Mouse (Mus musculus): ENCODE data around the gene Gna15. TPM values are rescaled to one million over a fixed set of nuclear protein-coding genes. Genes with fewer than 3 reads are reported as not detected.

The Gna15 gene
- polyA plus RNA-seq, 1 experiment from 2014 or later: 1.4 TPM

DNA sequence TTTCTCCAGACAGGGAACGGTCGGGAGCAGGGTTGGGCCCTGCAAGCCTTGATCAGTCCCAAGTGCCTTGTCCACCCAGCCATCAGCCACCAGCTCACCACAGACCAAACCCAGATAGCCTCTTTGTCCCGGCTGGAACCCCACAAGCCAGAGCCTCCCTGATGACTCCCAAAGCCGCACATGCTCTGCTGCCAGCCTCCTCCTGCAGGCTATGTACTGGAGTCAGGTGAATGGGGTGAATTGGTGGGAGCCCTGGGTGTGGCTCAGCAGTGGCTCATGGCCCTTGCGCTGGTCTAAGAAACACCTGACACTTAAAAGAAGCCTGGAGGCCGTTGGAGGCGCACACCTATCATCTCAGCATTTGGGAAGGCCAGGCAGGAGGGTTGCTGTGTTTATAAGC, 61.1 kb downstream of the Gna15 start:
- DNase-seq (ENCODE audit: low spot score, missing footprints): no peak

DNA sequence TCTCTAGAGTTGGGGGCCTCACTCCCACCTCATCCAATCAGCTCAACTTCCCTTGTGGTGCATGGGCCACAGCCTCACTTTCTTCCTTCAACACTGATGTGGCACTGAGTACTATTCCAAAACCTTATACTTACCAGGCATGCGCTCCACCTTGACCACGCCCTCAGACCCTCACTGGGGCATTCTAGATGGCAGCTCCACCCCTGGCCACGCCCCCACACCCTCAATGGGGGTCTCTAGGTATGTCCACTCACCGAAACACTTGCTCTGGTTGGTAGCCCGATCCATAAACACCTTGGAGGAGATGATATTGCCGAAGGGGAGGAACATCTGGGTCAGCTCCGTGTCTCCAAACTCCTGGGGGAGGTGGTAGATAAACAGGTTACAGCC, 61.6 kb downstream of the Gna15 start:
- H3K9me3 ChIP-seq (ENCODE audit: control insufficient read depth, low read length): no peaks in the 10 kb centered on the region
- H3K27ac ChIP-seq (ENCODE audit: low read depth, low read length): no peak overlapping the region
- H3K9ac ChIP-seq (ENCODE audit: low read length): no peak overlapping the region
- no peaks in the 10 kb centered on the region for H3K36me3 ChIP-seq (ENCODE audit: control insufficient read depth, insufficient read depth, low read length)
- H3K4me2 ChIP-seq: no peak overlapping the region
- DNase-seq (ENCODE audit: low spot score, missing footprints) (peak; percentile 83), ATAC-seq (ENCODE audit: low FRiP score) (no peak)
- 35% methylated on average over 7 of the region's 7 CpGs for WGBS
- H3K4me3 ChIP-seq (ENCODE audit: low read depth, low read length): no peak overlapping the region
- H3K27me3 ChIP-seq (ENCODE audit: control insufficient read depth, insufficient read depth, low read length): peaks cover 58% of the 10 kb centered on the region
- H3K4me1 ChIP-seq (ENCODE audit: control insufficient read depth, insufficient read depth, low read length): peaks cover 8% of the 10 kb centered on the region

More for the DNA sequence above, 61.1 kb downstream of the Gna15 start:
- H3K4me3 ChIP-seq (ENCODE audit: low read depth, low read length): no peak overlapping the region
- no peak for ATAC-seq (ENCODE audit: low FRiP score)
- peaks cover 8% of the 10 kb centered on the region for H3K4me1 ChIP-seq (ENCODE audit: control insufficient read depth, insufficient read depth, low read length)
- no peak overlapping the region for H3K9ac ChIP-seq (ENCODE audit: low read length)
- no peaks in the 10 kb centered on the region for H3K36me3 ChIP-seq (ENCODE audit: control insufficient read depth, insufficient read depth, low read length)
- H3K27ac ChIP-seq (ENCODE audit: low read depth, low read length): no peak overlapping the region
- no peak overlapping the region for H3K4me2 ChIP-seq
- WGBS: 69% methylated on average over 7 of the region's 7 CpGs
- peaks cover 58% of the 10 kb centered on the region for H3K27me3 ChIP-seq (ENCODE audit: control insufficient read depth, insufficient read depth, low read length)
- no peaks in the 10 kb centered on the region for H3K9me3 ChIP-seq (ENCODE audit: control insufficient read depth, low read length)

DNA sequence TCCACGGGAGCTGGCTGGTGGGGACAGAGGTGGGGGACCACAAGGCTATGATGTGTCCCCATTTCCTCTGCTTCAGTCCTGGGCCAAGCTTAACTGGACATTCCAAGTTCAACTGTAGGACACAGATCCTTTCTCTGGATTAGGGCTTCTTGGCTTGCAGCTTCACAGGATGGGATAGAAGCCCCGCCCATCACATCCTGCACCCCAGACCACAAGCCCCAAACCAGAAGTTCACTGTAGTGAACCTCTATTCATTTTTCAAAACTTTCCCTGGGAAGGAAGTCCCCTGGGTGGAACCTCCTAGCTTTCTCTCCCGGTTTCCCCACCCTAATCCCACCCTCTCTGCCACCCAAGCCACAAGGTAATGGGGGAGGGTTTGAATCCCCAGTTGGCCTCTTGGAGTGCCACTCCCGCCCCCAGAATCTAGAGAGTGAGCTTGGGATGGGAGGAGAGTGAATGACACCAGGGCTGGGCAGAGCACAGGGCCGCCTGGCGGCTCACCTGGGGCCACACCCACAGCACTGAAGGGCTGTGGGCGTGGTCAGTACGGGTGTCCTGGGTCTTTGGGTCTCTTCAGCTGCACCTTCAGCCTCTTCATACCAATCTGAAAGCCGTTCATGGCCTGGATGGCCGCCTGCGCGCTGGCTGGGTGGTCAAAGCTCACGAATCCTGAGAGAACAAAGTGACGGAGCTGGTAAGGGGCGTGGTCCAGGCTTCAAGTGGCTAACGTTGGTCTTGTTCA, 62.2 kb downstream of the Gna15 start:
- WGBS: 9% methylated on average over 16 of the region's 16 CpGs
- DNase-seq (ENCODE audit: low spot score, missing footprints) (peak; percentile 78), ATAC-seq (ENCODE audit: low FRiP score) (no peak)

DNA sequence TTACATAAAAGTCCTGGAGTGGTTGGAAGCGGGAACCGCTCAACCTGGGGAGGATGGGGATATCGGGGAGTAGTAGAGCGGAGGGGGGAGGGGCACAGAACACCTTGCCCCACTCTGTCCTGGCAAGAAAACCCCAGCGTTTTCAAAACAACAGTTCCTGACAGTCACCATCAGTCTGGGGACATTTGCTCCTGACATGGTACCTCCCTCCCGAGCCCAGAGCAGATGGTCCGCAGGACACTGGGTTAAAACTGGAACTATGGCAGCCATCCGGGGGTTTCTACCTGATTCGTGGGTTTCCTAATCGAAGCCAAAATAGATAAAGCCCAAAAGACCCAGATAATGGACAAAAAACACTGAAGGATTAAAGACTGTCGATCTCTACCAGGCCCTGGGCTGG, 63.1 kb downstream of the Gna15 start:
- peaks cover 54% of the 10 kb centered on the region for H3K27me3 ChIP-seq (ENCODE audit: control insufficient read depth, insufficient read depth, low read length)
- ATAC-seq (ENCODE audit: low FRiP score) (no peak), DNase-seq (ENCODE audit: low spot score, missing footprints) (peak; percentile 83)
- H3K9me3 ChIP-seq (ENCODE audit: control insufficient read depth, low read length): no peaks in the 10 kb centered on the region
- no peak overlapping the region for H3K27ac ChIP-seq (ENCODE audit: low read depth, low read length)
- WGBS: 41% methylated on average over 11 of the region's 11 CpGs
- H3K4me3 ChIP-seq (ENCODE audit: low read depth, low read length): no peak overlapping the region
- no peaks in the 10 kb centered on the region for H3K36me3 ChIP-seq (ENCODE audit: control insufficient read depth, insufficient read depth, low read length)
- no peak overlapping the region for H3K4me2 ChIP-seq
- H3K4me1 ChIP-seq (ENCODE audit: control insufficient read depth, insufficient read depth, low read length): peaks cover 8% of the 10 kb centered on the region
- H3K9ac ChIP-seq (ENCODE audit: low read length): no peak overlapping the region

More for the DNA sequence above, 62.2 kb downstream of the Gna15 start:
- no peak overlapping the region for H3K27ac ChIP-seq (ENCODE audit: low read depth, low read length)
- H3K27me3 ChIP-seq (ENCODE audit: control insufficient read depth, insufficient read depth, low read length): peaks cover 58% of the 10 kb centered on the region
- no peak overlapping the region for H3K4me3 ChIP-seq (ENCODE audit: low read depth, low read length)
- peaks cover 8% of the 10 kb centered on the region for H3K4me1 ChIP-seq (ENCODE audit: control insufficient read depth, insufficient read depth, low read length)
- H3K4me2 ChIP-seq: no peak overlapping the region
- H3K9me3 ChIP-seq (ENCODE audit: control insufficient read depth, low read length): no peaks in the 10 kb centered on the region
- no peaks in the 10 kb centered on the region for H3K36me3 ChIP-seq (ENCODE audit: control insufficient read depth, insufficient read depth, low read length)
- no peak overlapping the region for H3K9ac ChIP-seq (ENCODE audit: low read length)

DNA sequence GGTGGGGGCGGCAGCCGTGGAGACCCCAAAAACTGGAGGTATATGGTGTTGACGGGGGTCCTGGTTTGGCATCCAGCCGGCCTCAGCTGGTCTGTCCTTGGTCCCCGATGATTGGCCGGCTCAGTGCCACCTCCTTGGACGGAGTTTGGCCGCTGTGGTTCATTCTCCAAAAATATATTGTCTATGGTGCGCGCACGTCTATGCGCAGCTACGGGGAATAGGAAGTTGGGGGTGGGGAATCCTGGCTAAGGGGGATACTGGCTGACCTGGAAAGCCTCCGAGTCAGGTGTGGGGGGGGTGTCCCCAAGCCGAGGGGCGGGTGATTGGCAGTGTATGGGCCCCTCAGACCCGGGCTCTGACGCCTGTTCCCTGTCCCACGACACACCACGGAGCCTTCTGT, 63.6 kb downstream of the Gna15 start:
- Histone ChIP-seq H3K4me3 (ENCODE audit: low read depth, low read length) (no peak overlapping the region), H3K9ac (ENCODE audit: low read length) (no peak overlapping the region), H3K4me1 (ENCODE audit: control insufficient read depth, insufficient read depth, low read length) (peaks cover 8% of the 10 kb centered on the region), H3K9me3 (ENCODE audit: control insufficient read depth, low read length) (no peaks in the 10 kb centered on the region), H3K4me2 (no peak overlapping the region), H3K27me3 (ENCODE audit: control insufficient read depth, insufficient read depth, low read length) (peaks cover 54% of the 10 kb centered on the region), H3K27ac (ENCODE audit: low read depth, low read length) (no peak overlapping the region), H3K36me3 (ENCODE audit: control insufficient read depth, insufficient read depth, low read length) (no peaks in the 10 kb centered on the region)
- 27% methylated on average over 20 of the region's 20 CpGs for WGBS
- peak; percentile 80 for DNase-seq (ENCODE audit: low spot score, missing footprints)
- no peak for ATAC-seq (ENCODE audit: low FRiP score)

DNA sequence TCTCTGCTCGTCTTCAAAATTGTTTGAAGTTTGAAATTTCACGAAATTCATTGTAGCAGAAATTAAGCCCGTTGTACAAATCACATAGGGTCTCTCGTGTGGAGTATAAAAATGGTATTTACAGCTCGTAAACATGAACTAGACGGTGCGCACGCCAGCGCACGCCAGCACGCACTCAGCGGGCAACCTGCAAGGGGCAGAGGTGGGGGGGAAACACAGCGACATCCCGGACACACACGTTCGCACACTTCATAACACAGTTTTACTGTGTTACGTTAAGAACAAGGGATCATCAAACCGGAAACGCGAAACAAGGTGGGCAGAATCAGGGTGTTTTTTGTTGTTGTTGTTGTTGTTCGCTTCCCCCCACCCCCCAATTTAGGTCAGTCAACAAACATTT, 64.6 kb downstream of the Gna15 start:
- no peak for ATAC-seq (ENCODE audit: low FRiP score)
- Histone ChIP-seq H3K4me2 (no peak overlapping the region), H3K9ac (ENCODE audit: low read length) (no peak overlapping the region), H3K4me1 (ENCODE audit: control insufficient read depth, insufficient read depth, low read length) (peaks cover 4% of the 10 kb centered on the region), H3K9me3 (ENCODE audit: control insufficient read depth, low read length) (no peaks in the 10 kb centered on the region), H3K27ac (ENCODE audit: low read depth, low read length) (no peak overlapping the region), H3K27me3 (ENCODE audit: control insufficient read depth, insufficient read depth, low read length) (peaks cover 56% of the 10 kb centered on the region), H3K36me3 (ENCODE audit: control insufficient read depth, insufficient read depth, low read length) (no peaks in the 10 kb centered on the region), H3K4me3 (ENCODE audit: low read depth, low read length) (no peak overlapping the region)
- WGBS: 74% methylated on average over 21 of the region's 21 CpGs
- DNase-seq (ENCODE audit: low spot score, missing footprints): peak; percentile 74

DNA sequence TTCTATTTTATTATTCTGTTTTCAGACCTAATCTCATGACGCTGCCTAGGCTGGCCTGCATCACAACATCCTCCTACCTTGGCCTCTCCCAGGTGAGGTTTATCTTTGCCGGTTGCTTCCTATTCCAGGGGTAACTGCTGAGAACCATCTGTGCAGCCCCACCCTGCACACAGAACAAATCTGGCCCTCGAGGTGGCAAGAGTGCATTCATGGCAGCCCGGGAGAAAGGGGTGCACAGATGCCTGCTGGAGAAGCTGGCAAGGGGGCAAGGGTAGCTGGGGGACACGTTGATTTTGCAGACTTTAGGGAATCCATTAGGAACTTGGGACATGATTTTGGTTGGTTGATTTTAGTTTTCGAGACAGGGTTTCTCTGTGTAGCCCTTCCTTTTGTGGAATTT, 65.8 kb downstream of the Gna15 start:
- Histone ChIP-seq H3K36me3 (ENCODE audit: control insufficient read depth, insufficient read depth, low read length) (no peaks in the 10 kb centered on the region), H3K4me2 (no peak overlapping the region), H3K27me3 (ENCODE audit: control insufficient read depth, insufficient read depth, low read length) (peaks cover 57% of the 10 kb centered on the region), H3K4me3 (ENCODE audit: low read depth, low read length) (no peak overlapping the region), H3K4me1 (ENCODE audit: control insufficient read depth, insufficient read depth, low read length) (no peaks in the 10 kb centered on the region), H3K9me3 (ENCODE audit: control insufficient read depth, low read length) (no peaks in the 10 kb centered on the region), H3K9ac (ENCODE audit: low read length) (no peak overlapping the region), H3K27ac (ENCODE audit: low read depth, low read length) (no peak overlapping the region)
- no peak for ATAC-seq (ENCODE audit: low FRiP score)
- WGBS: 86% methylated on average over 6 of the region's 6 CpGs
- peak; percentile 74 for DNase-seq (ENCODE audit: low spot score, missing footprints)

DNA sequence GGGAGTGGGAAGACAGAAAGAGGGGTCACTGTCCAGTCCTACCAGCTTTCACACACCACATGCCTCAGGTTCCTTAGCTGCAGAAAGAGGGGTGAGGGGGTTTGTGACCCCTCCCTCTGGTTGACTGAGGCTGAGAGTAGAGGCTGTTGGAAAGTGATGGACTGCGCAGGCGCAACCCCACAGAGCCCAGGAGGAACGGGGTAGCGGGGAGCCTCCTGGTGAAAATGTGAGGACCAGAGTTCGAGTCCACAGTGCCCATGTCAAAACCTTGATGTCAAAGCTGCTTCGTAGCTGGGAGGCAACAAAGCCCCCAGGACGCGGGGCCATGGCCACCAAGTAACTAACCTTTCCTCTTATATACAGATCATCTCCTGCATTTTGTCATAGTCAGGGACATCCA, 66.4 kb downstream of the Gna15 start:
- DNase-seq (ENCODE audit: low spot score, missing footprints): peak; percentile 74
- Histone ChIP-seq H3K27ac (ENCODE audit: low read depth, low read length) (no peak overlapping the region), H3K9ac (ENCODE audit: low read length) (no peak overlapping the region), H3K4me3 (ENCODE audit: low read depth, low read length) (no peak overlapping the region), H3K9me3 (ENCODE audit: control insufficient read depth, low read length) (no peaks in the 10 kb centered on the region), H3K27me3 (ENCODE audit: control insufficient read depth, insufficient read depth, low read length) (peaks cover 57% of the 10 kb centered on the region), H3K36me3 (ENCODE audit: control insufficient read depth, insufficient read depth, low read length) (no peaks in the 10 kb centered on the region), H3K4me2 (no peak overlapping the region), H3K4me1 (ENCODE audit: control insufficient read depth, insufficient read depth, low read length) (no peaks in the 10 kb centered on the region)
- ATAC-seq (ENCODE audit: low FRiP score): no peak
- WGBS: 88% methylated on average over 8 of the region's 8 CpGs

DNA sequence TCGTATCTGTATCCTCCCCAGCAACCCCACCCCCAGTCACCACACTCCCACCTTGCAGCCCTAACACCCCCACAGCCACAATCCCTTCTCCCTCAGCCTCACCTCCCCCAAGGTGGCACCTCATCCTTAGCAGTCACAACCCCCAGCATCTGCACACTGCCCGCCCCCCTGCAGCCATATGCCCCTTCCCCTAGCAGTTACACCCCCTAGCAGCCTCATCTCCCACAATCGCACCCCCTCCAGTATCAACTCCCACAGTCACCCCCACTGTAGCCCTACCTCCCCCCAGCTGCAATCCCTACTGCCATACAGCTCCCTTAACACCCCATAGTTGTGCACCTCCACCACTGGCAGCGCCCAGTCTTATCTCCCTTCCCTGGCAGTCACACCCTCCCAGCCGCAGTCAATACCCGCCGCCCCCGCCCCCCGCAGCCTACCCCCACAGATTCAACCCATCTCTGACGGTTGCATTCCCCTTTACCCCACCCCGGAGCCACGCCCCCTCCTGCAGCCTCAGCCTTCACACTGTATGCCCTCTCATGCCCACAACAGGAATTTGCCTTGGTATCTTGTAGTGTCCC, 67.0 kb downstream of the Gna15 start:
- Histone ChIP-seq H3K4me3 (ENCODE audit: low read depth, low read length) (no peak overlapping the region), H3K27ac (ENCODE audit: low read depth, low read length) (no peak overlapping the region), H3K27me3 (ENCODE audit: control insufficient read depth, insufficient read depth, low read length) (peaks cover 57% of the 10 kb centered on the region), H3K4me1 (ENCODE audit: control insufficient read depth, insufficient read depth, low read length) (no peaks in the 10 kb centered on the region), H3K36me3 (ENCODE audit: control insufficient read depth, insufficient read depth, low read length) (no peaks in the 10 kb centered on the region), H3K9ac (ENCODE audit: low read length) (no peak overlapping the region), H3K9me3 (ENCODE audit: control insufficient read depth, low read length) (no peaks in the 10 kb centered on the region), H3K4me2 (no peak overlapping the region)
- DNase-seq (ENCODE audit: low spot score, missing footprints) (peak; percentile 57), ATAC-seq (ENCODE audit: low FRiP score) (no peak)
- 53% methylated on average over 12 of the region's 12 CpGs for WGBS
